Mouse (Mus musculus) lung, adult 2 months (tissue): Measurements from ENCODE around the gene Fbxo24.

Source experiments
- CTCF ChIP-seq: fragments of 200-500 bp; IDR thresholded peaks from 2 replicates; pipeline ENCODE4 v1.5.1; 2011; ENCODE audit warnings: mild to moderate bottlenecking, low read length, control low read depth; ENCODE audit not compliant: insufficient read depth
- POLR2A ChIP-seq: fragments of 200-500 bp; IDR thresholded peaks from 2 replicates; pipeline ENCODE4 v1.6.1; 2011; ENCODE audit warnings: low read depth, mild to moderate bottlenecking, control low read depth, low read length, borderline replicate concordance; ENCODE audit errors: extremely low read depth

DNA sequence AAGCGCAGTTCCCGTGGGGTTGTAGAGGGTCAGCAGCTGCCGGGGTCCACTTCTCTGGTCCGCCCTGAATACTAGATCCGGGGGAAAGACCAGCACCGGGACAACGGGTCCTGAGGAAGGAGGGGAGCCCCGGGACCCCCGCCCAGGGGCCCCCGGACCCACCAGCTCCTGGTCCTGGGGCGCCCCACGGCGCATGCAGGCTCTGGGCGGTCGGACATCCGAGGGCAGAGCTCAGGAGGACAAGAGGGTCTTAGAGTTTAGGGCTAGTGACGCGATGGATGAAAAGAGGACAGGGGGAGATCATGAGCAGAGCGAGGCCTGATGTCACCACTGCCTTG, 28.6 kb downstream of the Fbxo24 start:
- TF ChIP-seq CTCF (no peak), POLR2A (no peak)
